Mouse (Mus musculus) right cerebral cortex, postnatal 36 days (tissue): ENCODE measurements at regions not wholly inside any gene's neighbourhood (a gene's known extent, or its start where the extent isn't known, plus 50 kb on each side); places are given as distances from the start of the nearest gene placed in this dataset.
A peak's percentile ranks its signal among the peaks of the same experiment; 100 is the strongest.

Experiments
- DNase-seq, 2 experiments: peaks; one replicate each; pipeline ENCODE4 v3.0.0; 2022; ENCODE audit warnings: low spot score in 2 of 2, mixed read lengths in 1 of 2

DNA sequence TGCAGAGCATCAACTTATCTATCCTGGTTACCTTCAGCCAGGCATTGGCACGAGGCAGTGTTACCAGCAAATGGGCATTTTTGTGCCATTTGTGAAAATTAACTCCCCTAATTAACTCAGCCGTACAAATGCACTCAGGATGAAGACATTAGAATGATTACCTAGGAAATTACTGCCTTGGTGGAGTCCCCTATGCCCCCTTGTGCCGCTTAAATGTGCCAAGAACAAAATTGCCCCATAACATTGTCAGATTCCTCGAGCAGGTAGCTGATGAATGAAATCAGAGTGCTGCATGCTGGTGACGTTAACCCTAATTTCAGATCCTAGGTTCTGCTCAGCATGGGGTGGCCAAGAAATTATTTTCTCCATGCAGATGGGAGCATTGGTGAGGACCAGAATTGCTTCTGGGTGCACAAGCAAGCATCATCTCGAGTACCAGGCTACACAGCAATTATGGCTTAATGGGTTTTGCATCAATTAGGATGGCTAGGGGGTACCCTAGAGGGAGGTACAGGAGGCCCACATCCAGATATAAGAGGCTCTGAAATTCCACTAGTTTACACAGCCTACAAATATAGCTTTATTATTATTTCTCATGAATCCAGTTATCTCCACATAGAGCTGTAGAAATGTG is 577.0 kb upstream of the Camk1g start:
- no peak for DNase-seq

DNA sequence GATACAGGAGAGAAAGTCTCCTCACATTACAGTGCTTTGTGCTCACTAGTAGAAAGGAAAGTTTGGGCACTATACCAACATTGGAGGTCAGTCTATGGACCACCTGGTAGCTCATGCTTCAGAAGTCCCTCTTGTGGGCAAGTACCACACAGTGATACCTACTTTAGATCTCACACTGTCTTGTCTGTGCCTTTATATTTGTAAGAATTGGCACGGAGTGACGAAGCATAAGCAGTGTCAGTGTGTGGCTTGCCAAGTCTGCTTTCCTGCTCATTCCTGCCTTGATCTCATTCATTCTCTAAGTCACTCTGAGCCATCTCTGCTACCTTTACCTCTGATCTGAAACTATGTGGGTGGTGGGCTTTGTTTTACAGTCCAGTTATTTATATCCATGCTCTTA is 565.9 kb upstream of the Camk1g start:
- no peak for DNase-seq

DNA sequence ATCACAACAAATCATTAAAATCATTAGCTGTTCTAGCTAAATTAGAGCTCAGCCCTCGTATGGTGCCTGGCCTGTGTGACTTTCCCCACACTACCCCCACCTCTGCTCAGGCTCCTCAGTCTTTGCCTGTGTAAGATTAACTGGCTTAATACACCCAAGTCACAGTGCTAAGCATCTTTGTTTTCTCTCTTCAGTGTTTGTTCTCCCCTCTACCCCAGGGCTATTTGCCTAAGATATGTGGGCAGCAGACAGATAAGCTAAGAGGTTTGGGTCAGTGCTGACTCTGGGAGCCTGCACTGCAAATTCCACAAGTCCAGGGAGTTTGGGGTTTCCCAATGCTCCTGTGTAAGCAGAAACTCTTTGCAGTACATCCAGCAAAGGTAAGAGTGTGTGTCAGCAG is 564.2 kb upstream of the Camk1g start:
- DNase-seq = no peak

DNA sequence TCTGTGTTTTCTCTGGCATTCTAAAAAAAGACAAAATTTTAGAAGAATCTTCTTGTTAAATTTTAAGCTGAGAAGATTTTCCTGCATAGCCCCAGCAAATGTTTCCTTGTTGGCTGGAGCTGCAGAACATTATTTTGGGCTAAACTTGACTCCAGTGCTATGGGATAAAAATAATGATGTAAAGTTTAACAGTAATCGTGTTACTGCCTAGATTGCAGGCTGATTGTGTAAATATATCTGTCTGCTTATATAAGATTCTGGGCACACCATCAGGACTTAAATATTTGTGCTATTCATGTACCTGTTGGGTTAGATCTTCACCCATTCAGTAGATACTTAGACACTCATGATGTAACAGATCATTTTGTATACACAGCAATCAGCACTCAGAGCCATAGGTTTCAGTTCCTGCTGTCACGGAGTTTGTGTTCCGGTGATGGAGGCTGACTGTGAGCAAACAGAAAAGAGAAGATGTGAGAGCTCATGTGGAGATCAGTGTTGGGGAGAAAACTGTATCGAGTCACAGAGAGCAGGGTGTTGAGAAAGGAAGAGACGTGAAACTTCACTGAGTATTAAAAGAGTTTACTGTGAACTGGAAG is 561.1 kb upstream of the Camk1g start:
- DNase-seq = peak; percentile 7 to 18

DNA sequence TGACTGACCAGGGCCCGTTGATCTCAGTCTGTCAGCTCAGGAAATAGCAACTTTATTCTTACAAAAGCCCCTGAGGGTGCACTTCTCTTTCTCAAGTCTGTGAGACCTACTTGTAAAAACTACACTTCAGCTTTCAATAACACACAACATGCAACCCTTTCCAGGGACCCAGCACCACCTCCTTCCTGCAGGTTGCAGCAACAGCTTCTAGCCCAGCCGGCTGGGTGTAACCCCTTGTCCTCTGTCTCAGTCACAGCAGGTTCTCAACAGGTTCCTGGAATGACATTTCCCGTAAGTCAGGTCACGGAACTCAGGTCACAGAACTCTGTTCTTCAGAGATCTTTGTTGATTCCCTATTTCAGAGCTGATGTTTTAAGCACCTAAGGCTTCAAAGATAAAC is 558.5 kb upstream of the Camk1g start:
- no peak for DNase-seq

DNA sequence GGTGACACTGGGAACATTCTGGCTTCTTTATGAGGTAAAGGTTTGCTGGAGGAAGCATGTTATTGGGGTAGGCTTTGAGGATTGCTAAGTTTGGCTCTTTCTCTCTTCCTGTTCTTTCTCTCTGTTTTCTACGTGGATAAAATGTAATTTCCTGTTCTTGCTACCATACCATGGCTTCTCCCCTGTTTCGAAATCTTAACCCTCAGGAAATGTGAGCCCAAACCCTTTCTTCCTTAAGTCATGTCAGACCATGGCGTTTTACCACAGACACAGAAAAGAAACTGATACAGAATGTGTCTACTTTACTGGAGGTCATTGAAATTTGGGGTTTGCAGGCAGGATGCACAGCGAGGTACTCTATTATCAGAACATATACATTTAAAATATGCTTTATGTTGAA is 552.7 kb upstream of the Camk1g start:
- no peak for DNase-seq

DNA sequence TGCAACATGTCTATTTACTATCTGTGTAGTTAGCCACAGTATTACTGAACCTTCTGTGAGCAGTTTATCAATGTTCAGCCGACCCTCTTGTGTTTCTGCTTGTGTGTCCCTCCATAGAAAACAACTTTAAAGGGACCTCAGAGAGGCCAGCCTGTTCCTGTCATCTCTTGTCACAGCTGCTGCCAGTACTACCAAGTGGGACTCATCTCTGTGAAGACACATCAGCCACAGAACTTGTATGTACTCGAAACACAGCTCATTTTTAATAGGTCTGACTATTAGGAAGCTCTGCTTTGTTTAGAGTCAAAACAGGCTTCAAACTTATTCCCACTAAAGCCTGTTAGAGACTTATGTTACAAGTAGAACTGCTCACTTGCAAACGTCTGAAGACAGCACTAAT is 549.1 kb upstream of the Camk1g start:
- no peak for DNase-seq

DNA sequence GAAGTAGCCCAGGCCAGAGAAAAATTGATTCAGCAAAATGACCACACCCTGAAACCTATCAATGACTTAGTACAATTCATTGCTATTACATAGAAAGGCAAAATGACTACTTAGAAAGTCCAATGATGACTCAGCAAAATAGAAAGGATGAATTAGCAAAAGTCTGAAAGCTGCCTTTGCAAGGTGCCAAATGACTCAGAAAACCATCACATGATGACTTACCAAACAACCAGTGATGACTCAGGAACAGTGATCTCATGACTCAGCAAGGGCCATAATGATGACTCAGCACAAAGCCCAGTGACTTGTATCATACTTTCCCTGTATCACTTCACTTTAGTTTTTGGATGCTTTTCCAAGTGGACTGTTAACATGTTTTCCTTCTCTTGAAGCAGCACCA is 535.6 kb upstream of the Camk1g start:
- DNase-seq = no peak

DNA sequence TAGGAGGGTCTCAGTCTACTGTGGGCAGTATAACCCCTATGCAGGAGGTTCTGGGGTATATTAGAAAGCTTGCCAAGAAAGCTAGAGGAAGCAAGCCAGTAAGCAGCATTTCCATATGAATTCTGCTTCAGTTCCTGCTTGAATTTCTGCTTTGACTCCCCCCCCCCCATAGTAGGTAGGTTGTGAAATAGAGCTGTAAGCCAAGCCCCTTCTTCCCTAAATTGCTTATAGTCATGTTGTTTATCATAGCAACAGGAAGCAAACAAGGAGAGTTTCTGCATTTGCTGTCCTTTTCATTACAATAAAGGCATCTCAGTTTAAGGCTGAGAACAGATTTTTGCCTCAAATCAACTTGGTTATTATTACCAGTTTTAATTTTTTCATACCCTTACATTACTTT is 524.0 kb upstream of the Camk1g start:
- no peak for DNase-seq

DNA sequence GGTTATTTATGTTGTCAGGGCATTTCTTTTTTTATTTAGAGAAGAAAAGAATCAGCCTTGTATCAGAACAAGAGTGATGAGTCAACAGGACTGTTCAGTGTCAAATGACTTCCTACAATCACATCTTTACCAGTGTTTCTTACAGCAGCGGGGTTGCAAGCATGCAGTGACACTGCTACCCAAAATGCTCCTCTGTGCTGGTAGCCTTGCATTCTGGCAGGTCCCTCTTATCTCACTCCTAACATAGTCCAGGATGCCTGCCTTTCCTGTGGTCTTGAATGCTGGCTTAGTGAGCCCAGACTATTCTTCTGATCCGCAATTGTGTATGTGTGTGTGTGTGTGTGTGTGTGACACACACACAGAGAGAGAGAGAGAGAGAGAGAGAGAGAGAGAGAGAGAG is 506.4 kb upstream of the Camk1g start:
- DNase-seq = no peak

DNA sequence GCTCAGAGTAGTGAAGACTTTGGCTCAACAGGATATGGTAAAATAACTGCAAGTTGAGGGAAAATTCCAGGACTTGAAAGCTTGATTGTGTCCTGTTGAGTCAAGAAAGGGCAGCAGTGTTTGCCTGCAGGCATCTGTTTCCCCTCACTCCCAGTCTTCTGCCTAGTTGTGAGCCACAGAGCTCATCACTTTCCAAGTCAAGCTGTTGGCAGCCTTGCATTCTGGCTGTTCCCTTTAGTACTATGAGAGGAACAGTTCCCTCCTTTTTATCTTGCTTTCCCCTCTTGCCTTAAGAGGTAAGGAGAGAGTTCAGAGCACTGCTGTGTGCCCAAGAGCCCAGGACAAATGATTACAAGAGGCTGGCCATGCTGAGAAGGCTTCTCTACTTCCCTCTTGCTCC is 506.0 kb upstream of the Camk1g start:
- no peak for DNase-seq

DNA sequence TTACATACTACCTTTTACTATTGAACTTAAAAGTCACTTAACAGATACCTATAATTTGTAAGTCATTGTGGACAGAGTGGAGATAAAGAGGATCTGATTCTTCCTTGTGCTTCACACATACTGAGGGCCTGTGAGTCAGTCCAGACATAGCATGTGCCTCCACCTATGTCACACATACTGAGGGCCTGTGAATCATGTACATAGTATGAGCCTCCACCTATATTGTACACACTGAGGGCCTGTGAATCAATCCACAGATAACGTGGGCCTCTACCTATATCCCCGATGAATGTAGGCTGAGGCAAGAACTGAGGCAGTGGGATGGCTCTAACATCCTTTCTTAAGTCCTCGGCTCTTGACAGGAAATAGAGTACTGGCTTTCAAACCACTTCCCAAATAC is 505.2 kb upstream of the Camk1g start:
- DNase-seq = no peak

DNA sequence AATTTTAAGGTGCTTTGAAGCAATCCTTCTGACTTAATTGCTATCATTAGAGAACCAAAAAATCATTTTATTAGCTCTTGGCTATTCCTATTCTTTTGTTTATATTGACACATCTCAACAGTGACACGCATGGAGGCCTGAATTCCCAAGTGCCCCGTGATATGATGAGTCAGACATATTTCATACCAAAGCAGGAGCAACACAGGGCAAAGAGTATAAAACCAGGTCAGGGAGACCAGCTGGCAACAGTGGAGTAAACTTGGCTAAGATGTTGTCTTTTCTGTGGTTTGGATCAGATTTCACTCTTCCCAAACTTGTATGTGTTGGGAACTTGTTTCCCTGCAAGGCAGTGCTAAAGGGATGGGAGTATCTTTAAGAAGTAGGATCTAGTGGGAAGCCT is 500.6 kb upstream of the Camk1g start:
- DNase-seq = no peak

DNA sequence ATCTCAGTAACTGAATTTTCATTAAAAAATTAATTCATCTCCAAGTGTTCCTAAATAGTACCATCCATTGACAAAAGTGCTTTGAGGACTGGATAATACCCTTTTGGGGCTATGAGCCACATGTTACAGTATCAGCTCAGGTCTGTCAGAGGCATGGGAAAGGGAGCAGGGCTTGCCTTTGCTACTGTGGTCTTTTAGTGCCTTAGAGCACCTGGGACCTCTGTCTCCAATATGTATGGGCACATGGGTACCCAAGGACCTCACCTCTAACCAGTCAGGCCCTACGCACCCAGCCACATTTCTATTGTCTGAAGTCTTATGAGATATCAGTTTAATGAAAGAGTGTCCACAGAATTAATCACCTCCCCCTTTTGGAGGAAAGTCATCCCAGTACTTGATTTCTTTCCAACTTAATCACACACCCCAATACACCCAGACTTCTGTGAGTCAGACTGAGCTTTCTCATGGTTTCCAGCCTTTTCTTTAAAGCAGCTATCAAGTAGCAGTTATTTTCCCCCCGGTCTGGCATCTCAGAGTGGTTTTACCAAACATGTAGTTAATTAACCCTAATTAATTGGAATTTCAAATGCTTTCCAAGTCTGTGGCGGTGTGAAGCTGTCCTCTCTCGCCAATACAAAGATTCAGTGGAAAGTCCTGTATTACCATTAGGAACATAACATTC is 498.7 kb upstream of the Camk1g start:
- no peak for DNase-seq

DNA sequence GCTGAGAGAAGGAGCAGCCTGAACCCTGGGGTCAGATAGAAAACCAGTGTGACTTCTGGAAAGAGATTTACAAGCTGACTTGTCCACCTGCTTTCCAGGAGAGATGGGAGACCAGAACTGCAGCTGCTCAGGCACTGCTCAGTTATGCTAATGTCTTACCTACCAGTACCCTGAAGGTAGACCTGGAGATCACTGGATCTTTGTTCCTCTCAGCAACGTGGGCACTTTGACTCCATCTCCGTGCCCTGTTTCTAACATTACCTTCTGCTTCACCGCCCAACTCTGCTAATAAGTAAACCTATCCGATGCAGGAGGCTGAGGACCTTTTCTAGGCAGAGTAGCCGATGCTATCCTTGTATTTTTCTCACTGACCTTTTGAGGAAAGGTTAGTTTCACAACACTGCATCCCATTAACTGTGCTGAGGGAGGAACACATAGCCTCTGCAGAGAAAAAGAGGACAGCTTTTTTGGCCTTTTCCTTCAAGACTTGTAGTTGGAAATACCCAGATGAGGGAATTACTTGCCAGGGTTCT is 490.7 kb upstream of the Camk1g start:
- DNase-seq = no peak

DNA sequence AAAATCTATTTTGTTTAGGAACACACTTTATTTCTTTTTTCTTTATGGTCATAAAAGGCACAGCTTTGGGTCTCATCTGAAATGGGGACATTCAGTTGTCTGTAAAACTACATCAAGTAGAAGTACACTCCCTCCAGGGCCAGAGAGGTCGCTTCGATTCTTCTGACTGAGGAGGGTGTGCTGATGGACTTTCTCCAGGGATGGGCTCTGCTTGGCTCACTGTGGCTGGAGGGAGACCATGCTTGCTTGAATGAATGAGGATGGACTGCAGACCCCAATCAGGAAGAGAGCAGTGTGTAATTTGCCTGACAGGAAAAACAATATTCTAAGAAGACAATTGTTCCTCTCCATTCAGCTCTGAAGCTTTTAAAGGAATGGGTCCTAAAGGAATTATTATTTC is 490.3 kb upstream of the Camk1g start:
- no peak for DNase-seq

DNA sequence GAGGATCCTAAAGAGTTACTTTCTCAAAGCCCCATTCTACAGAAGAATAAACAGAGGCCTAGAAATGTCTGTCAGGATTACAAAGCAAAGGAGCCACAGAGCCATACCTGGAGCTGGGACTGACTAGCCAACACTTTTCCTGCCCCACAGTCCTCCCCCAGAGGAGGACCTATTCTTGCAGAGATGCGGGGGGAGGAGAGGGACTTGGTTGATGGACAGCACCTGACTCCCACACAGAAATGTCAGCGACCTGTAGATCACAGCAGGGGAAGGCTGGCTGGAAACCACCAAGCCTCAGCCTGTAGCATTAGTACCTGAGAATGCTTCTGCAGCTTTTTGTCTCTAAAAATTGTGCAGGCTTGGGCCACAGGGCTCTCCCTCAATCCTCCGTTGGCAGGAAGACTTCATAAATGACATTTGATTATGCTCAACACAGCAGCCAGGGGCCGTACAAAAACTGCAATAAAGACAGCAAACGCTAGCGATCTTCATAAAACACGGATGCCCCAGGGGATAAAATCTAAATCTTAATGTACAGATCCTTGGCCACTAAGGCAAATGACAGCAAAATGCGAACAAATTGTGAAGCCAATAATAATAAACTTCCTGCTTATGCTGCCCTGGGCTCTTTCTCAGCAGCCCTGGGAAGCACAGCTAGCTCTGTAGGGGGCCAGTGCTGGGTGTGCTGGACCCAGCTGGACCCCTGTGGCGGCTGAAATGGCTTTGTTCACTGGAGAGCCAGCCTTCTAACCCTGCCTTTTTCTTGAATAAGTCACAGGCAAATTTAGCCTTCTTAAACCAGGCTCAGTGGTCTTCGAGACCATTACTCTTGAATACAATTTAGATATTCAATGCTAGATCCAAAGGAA is 489.4 kb upstream of the Camk1g start:
- no peak for DNase-seq

DNA sequence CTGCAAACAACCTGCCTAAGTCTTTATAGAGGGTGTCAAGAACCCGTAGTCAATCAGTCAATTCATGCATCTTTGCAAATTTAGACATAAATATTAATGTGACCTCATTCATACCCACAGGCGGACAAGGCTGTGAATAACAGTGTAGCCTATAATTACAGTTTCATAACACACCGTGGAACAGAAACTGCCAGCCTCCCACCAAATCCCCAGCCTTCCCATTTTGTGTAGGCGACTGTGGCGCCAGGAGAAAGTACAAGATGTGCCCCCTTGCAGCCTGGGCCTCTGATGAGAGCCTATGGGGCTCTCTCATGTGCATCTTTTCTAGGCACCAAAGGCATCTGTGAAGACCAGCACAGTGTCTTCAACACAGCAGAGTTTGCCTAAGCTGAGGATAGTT is 477.8 kb upstream of the Camk1g start:
- peak; percentile 22 to 48 for DNase-seq

DNA sequence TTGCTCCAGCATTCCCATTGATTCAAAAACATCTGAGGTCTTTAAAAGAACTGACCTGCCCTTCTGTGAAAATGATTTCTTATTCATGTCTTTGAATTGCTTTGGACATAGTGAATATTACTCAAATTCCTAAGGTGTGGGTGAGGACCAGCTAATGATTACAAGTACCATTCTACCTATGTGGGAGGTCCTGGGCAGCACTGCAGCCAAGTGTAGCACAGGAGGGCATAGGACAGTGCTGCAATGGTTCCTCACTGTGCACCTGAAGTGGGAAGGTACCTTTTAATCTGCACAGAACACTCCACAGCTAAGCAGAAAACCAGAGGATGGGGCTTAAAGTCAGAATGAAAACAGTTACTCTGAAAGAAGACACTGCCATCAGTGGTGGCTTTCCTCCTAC is 474.8 kb upstream of the Camk1g start:
- DNase-seq = no peak

DNA sequence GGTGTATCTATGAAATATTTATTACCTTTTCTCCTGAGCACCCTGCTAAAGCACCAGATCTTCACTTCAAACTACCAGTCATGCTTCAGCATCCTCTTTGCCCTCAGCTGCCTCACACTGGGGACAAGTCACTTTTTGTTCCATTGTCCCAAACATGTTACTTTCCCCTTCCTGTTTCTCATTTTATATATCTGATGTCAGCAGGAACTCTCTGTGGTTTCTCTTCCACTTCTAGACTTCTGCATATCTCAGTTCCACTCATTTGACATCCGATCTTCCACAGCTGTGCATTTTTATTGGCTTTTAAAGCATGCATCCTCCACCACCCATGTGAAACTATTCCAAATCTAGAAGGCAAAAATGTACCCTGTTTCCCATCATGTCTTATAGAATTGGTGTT is 474.4 kb upstream of the Camk1g start:
- DNase-seq = no peak

DNA sequence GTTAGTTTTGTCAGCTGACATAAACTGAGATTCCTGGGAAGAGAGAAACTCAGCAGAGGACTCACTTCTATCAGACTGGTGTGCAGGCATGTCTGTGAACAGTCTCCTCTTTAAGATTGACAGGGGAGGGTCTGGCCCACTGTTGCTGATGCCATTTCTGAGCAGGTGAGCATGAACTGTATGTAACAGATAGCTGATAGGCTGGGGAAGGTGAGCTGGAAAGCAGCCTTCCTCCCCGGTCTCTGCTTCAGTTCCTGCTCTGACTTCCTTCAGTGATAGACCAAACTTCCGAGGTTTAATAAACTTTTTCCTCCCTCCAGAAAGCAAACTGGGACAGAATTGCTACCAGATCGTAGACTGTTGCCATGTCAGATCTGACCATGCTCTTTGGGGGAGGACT is 430.9 kb upstream of the Camk1g start:
- DNase-seq = no peak

DNA sequence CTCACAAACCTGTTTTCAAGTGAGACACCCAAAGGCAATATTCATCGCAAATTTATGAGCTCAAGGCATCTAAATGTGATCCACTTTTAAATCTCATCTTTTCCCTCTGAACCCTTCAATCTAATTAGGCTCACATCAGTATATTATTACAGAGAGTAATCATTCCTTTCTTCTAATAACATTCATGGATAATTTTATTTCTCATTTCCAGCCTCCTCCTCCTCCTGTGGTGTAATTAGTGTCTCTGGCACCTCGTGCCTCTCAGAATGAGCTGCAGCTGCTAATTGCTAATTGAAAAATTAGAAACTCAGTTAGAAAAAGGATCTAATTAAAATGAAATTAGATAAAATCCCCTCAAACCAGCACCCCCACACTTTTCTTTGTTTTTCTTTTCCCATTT is 420.5 kb upstream of the Camk1g start:
- no peak for DNase-seq
